Mouse (Mus musculus): Measurements from ENCODE around the gene Lhx4. TPM values are rescaled to one million over a fixed set of nuclear protein-coding genes. Genes with fewer than 3 reads are reported as not detected.

Lhx4 gene
- polyA plus RNA-seq, 1 experiment from 2014 or later: not detected

DNA sequence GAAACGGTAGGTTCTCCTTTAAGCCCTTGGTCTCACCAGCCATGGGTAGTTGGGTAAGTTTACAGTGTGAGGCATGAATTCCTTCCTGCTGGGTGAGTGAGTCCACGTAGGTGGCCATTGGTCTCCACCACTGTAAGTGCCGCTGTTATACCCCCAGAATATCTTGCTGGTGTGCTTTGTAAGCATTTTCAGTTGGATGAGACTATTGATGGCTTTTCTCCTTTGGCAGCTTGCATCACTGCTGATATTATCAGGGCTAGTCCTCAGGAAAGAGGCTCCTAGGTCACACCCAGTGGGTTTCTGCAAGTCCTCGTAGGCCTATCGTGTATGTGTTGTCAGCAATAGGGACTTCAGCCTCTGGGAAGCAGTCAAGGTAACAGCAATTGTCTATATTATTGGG is 87.5 kb downstream of the Lhx4 start:
- H3K4me1 ChIP-seq (ENCODE audit: control insufficient read depth, insufficient read depth, low read length): no peaks in the 10 kb centered on the region
- no peak overlapping the region for H3K4me3 ChIP-seq (ENCODE audit: low read depth, low read length)
- H3K4me2 ChIP-seq (ENCODE audit: low read length): no peak overlapping the region
- no peak overlapping the region for H3K27ac ChIP-seq (ENCODE audit: low read depth, low read length)
- DNase-seq (ENCODE audit: low spot score) (no peak), ATAC-seq (no peak)
- 91% methylated on average over 5 of the region's 5 CpGs for WGBS
- H3K27me3 ChIP-seq (replicated peaks; ENCODE audit: control insufficient read depth, insufficient read depth, low read length): no peaks in the 10 kb centered on the region
- H3K9me3 ChIP-seq (replicated peaks; ENCODE audit: control insufficient read depth, low read length): no peaks in the 10 kb centered on the region
- no peak overlapping the region for H3K9ac ChIP-seq (ENCODE audit: low read length)
- H3K36me3 ChIP-seq (ENCODE audit: control insufficient read depth, insufficient read depth, low read length): no peaks in the 10 kb centered on the region

DNA sequence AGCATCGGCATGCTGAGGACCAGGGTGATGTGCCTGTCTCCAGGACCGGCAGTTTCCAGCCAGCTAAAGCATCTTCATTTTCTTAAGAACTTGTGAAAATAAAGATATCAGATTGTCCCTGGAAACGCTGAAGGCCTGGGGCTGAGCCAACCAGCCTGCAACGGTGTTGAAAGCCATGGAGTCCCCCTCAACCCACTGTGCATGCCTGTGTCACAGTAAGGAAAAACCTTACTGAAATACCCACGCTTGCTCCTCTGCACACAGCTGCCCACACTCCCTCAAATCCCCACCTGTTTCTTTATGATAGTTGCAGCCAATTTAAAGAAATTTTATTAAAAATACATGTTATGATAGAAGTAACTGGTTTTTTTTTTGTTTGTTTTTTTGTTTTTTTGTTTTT is 95.2 kb downstream of the Lhx4 start:
- Histone ChIP-seq H3K9ac (ENCODE audit: low read length) (no peak overlapping the region), H3K4me3 (ENCODE audit: low read depth, low read length) (no peak overlapping the region), H3K4me1 (ENCODE audit: control insufficient read depth, insufficient read depth, low read length) (no peaks in the 10 kb centered on the region), H3K9me3 (replicated peaks; ENCODE audit: control insufficient read depth, low read length) (no peaks in the 10 kb centered on the region), H3K36me3 (ENCODE audit: control insufficient read depth, insufficient read depth, low read length) (no peaks in the 10 kb centered on the region), H3K4me2 (ENCODE audit: low read length) (no peak overlapping the region), H3K27me3 (replicated peaks; ENCODE audit: control insufficient read depth, insufficient read depth, low read length) (no peaks in the 10 kb centered on the region), H3K27ac (ENCODE audit: low read depth, low read length) (no peak overlapping the region)
- no peak for ATAC-seq
- WGBS: 70% methylated on average over 5 of the region's 5 CpGs
- no peak for DNase-seq (ENCODE audit: low spot score)

DNA sequence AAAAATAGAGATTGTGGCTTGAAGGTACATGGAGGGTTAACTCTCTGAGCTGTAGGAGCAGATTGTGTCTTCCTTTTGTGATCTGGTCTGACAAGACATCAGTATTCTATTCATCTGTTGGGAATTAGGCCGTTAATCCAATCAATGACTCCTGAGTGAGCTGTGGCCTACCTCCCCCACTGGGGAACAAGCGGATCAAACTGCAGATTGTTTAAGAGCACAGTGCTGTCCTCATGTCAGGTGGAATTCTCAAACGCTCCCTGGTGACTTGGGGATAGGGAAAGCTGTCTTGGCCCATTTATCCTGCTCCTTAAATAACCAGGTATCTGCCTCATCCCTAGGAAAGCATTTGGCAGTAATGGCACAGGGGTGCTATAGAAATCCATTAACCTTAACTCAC is 96.5 kb downstream of the Lhx4 start:
- H3K4me1 ChIP-seq (ENCODE audit: control insufficient read depth, insufficient read depth, low read length): no peaks in the 10 kb centered on the region
- H3K9me3 ChIP-seq (replicated peaks; ENCODE audit: control insufficient read depth, low read length): no peaks in the 10 kb centered on the region
- no peak overlapping the region for H3K4me3 ChIP-seq (ENCODE audit: low read depth, low read length)
- 3% methylated on average over 3 of the region's 3 CpGs for WGBS
- ATAC-seq (no peak), DNase-seq (ENCODE audit: low spot score) (peak; percentile 16)
- no peaks in the 10 kb centered on the region for H3K27me3 ChIP-seq (replicated peaks; ENCODE audit: control insufficient read depth, insufficient read depth, low read length)
- no peak overlapping the region for H3K27ac ChIP-seq (ENCODE audit: low read depth, low read length)
- H3K4me2 ChIP-seq (ENCODE audit: low read length): no peak overlapping the region
- H3K9ac ChIP-seq (ENCODE audit: low read length): no peak overlapping the region
- H3K36me3 ChIP-seq (ENCODE audit: control insufficient read depth, insufficient read depth, low read length): no peaks in the 10 kb centered on the region

DNA sequence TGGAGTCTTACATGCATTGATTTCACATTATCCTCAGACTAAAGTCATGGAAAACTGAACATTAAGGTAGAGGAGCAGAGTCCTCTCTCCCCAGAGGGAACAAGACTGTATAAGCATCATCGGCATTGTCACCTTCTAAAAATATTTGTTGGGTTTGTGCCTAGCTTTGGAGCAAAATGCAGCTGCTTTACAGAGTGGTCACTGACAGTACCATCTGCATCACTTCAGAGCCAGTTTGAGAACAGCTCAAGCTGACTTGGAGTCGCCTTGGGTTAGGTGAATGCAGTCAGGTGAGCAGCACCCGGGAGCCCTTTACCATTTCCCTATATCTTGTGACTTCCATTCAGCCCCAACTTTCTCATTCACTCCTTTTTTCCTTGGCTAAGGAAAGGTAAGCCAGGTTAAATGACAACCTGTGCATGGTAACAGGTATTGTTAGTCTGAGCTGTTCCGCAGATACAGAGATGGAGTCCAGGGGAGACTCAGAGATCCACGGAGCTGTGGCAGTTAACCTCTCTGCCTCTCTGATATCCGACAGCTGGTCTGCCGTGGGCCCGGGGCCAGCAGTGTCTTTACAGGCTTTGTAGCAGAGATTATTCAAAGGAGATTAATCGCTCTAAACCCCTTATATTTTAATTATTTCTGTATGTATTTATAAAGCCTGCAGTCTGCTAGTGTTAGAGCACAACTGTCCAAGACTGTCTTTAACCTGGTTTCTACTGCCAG is 101.2 kb downstream of the Lhx4 start:
- H3K4me3 ChIP-seq (ENCODE audit: low read depth, low read length): no peak overlapping the region
- 60% methylated on average over 9 of the region's 9 CpGs for WGBS
- H3K9ac ChIP-seq (ENCODE audit: low read length): no peak overlapping the region
- no peak overlapping the region for H3K4me2 ChIP-seq (ENCODE audit: low read length)
- DNase-seq (ENCODE audit: low spot score) (peak; percentile 20), ATAC-seq (no peak)
- H3K27me3 ChIP-seq (replicated peaks; ENCODE audit: control insufficient read depth, insufficient read depth, low read length): no peaks in the 10 kb centered on the region
- peaks cover 8% of the 10 kb centered on the region; the same call in 1 of the 2 replicates for H3K4me1 ChIP-seq (ENCODE audit: control insufficient read depth, insufficient read depth, low read length)
- H3K27ac ChIP-seq (ENCODE audit: low read depth, low read length): no peak overlapping the region
- no peaks in the 10 kb centered on the region for H3K9me3 ChIP-seq (replicated peaks; ENCODE audit: control insufficient read depth, low read length)
- no peaks in the 10 kb centered on the region for H3K36me3 ChIP-seq (ENCODE audit: control insufficient read depth, insufficient read depth, low read length)

Other genes with a start within 250 kb of the Lhx4 start
- 91.4 and 92.8 TPM in 2 replicates for gene Acbd6, start 193.6 kb downstream of the Lhx4 start, polyA plus RNA-seq (2014; fragmentation: Nextera tagmentation; extraction: Ambion mirVana)
- 7.9 and 8.6 TPM in 2 replicates for gene Qsox1, start 61.2 kb upstream of the Lhx4 start, polyA plus RNA-seq (2014; fragmentation: Nextera tagmentation; extraction: Ambion mirVana)
- 8.1 and 10.1 TPM in 2 replicates for gene Cep350, start 221.6 kb upstream of the Lhx4 start, polyA plus RNA-seq (2014; fragmentation: Nextera tagmentation; extraction: Ambion mirVana)

Data from forebrain, embryonic 14.5 days (tissue).